Mouse (Mus musculus) mouse trophoblast stem cell (cell line): ENCODE data around the gene Gprc5c.
"Not testable (repeated sequence)": the region's sequence is repeated elsewhere in the genome, so short reads cannot be mapped to it uniquely, and the experiment has no call there.

ENCODE experiments used
- in situ Hi-C, 2 experiments: fragments of 300-500 bp; cut with MseI, MboI; formaldehyde crosslinking; loops; 2 replicates in 1 of 2; 3 replicates in 1 of 2; pipeline ENCODE4 v1.15.1; 2025

Gprc5c gene

DNA sequence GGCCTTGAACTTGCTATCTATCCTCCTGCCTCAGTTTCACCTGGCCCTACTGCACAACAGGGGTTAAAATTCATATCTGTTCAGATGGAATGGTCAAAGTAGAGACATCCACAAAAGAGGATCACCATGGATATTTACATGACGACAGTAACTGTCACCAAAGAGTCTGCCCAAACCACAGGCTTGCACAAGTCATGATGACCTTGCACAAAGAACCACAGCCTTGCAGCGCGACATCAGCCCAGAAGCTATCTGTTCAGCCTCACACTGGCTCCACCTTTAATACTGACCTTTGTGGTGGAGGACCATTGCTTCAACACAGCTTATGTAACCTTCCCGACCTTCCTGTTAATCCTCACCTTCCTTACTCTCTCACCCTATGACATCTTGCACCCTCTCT, 56.6 kb downstream of the Gprc5c start:
- in situ Hi-C loops = no loop called here

- in situ Hi-C loops = no loop called here
Measured at GRCm38 (mm10) chr11:114908086-114908485, 57.1 kb downstream of the Gprc5c start.

DNA sequence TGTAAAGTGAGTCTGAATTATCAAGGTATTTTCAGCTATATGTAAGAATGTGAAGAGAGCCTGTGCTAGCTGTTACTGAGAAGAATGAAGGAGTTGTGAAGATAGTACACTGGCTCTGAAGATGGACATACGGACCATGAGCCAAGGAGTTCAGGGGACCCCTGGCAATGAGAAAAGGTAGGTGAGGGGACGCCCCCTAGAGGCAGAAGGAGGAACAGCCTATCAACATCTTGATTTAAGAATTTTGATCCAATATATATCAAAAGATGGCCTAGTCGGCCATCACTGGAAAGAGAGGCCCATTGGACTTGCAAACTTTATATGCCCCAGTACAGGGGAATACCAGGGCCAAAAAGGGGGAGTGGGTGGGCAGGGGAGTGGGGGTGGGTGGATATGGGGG, 58.6 kb downstream of the Gprc5c start:
- in situ Hi-C loops = not testable (repeated sequence)

DNA sequence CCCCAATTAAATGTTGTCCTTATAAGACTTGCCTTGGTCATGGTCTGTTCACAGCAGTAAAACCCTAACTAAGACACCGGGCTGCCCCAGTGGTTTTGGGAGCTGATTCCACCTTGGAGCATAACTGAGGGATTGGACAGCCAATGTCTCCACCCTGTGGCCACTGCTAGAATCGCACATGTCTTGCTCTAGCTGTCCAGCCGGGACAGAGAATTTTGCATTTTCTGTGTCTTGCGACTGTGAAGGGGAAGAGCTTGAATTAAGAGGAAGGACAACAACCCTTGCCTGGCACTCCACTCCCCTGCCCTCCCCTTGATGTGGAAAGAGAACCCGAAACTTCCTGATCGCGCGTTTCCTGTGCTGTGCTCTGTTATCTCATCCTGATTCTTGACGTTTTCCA, 61.9 kb downstream of the Gprc5c start:
- in situ Hi-C loops = loop anchor here (5.0 to 10.0 kb wide), 4 partner anchors 41 to 171 kb away; no protein-coding TSS in a partner anchor

DNA sequence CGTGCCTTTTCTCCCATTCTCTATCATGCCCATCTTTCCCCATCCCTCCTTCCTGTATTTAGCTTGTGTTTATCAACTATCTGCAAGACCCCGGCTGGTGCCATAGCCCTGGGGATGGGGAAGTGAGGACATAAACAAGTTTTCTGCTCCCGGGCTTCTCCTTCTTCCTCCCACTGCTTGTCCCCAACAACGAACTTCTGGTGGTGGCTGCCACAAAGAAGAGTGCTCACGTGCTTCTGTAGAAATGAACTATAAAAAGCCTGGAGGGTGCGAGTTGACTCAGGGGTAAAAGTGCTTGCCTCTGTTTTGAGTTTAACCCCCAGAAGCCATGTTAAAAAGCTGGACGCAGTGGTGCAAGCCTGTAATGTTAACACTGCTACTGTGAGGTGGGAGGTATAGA, 64.0 kb downstream of the Gprc5c start:
- in situ Hi-C loops = loop anchor here (5.0 to 10.0 kb wide), 4 partner anchors 43 to 173 kb away; no protein-coding TSS in a partner anchor

GRCm38 (mm10) chr11:114917120-114917519, 66.2 kb downstream of the Gprc5c start:
- in situ Hi-C loops = loop anchor here in 1 of 2 experiments (10.0 kb wide), 1 partner anchor 172 kb away; no protein-coding TSS in a partner anchor
